Comparison of ENCODE assay signal across 13 mouse cellular contexts in the genomic region with DNA sequence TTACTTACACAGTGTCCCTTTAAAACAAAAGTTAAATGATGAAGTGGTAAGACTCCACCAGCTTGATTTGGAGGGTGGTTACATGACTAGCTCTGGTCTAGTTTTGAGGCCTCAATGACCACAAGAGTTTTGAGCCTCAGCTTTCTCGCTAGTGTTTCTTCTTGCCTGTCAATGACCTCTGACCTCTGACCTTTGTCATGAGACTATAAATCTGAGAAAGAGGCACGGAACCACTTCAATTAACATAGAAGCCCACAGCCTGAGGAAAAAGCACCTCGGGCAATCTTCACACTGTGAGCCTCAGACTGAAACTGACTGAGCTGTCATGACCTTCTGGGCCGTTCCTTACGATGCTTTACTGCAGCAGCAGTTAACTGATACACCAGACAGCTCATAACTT.
"Had no signal": no experiment of that assay in that cellular context is flagged by ENCODE, and none has a peak within 500 bp of the region (broad histone marks: within the 10 kb centered on the region; RNA-seq: fewer than 3 reads in every experiment).

No protein-coding gene starts in this region.

- H3K4me1 ChIP-seq: limb, embryonic 12.5 days; liver, embryonic 13.5 days; lung, embryonic 15.5 days; megakaryocyte, embryonic 14.5 days; midbrain, embryonic 13.5 days; neural tube, embryonic 12.5 days had no signal

- ATAC-seq: liver, postnatal 0 days; midbrain, embryonic 13.5 days had no signal

- H3K9me3 ChIP-seq: limb, embryonic 12.5 days; liver, embryonic 13.5 days; lung, embryonic 15.5 days; neural tube, embryonic 12.5 days had no signal

- H3K27me3 ChIP-seq: limb, embryonic 12.5 days; liver, embryonic 13.5 days; lung, embryonic 15.5 days; megakaryocyte, embryonic 14.5 days; midbrain, embryonic 13.5 days; neural tube, embryonic 12.5 days had no signal

- DNase-seq: kidney, postnatal 25 days; liver; liver, embryonic 13.5 days; liver, postnatal 0 days; lung, postnatal 14 days; thymus, postnatal 4 days had no signal

- H3K4me3 ChIP-seq: limb, embryonic 12.5 days; liver, embryonic 13.5 days; lung, embryonic 15.5 days; megakaryocyte, embryonic 14.5 days; midbrain, embryonic 13.5 days; neural tube, embryonic 12.5 days had no signal

- H3K9ac ChIP-seq: limb, embryonic 12.5 days; liver, embryonic 13.5 days; liver, postnatal 0 days; lung, embryonic 15.5 days; midbrain, embryonic 13.5 days; neural tube, embryonic 12.5 days had no signal

- H3K36me3 ChIP-seq: limb, embryonic 12.5 days; liver, embryonic 13.5 days; lung, embryonic 15.5 days; midbrain, embryonic 13.5 days; neural tube, embryonic 12.5 days had no signal

- H3K4me2 ChIP-seq: limb, embryonic 12.5 days; liver, embryonic 13.5 days; lung, embryonic 15.5 days; midbrain, embryonic 13.5 days; neural tube, embryonic 12.5 days had no signal

- H3K27ac ChIP-seq: limb, embryonic 12.5 days; liver, embryonic 13.5 days; lung, embryonic 15.5 days; macrophage; midbrain, embryonic 13.5 days; neural tube, embryonic 12.5 days; stomach, postnatal 0 days had no signal
